22 mouse cellular contexts compared by ENCODE assay signal in genomic region chr8:47480039-47480438, GRCm38 (mm10). TPM values are rescaled to one million over a fixed set of nuclear protein-coding genes. Genes with fewer than 3 reads are reported as not detected.
DNase-seq lines count a peak whose midpoint lies in the region; ATAC-seq and TF ChIP-seq lines count a peak whose summit lies in the region.
"Had no signal": no experiment of that assay in that cellular context is flagged by ENCODE, and none has a peak within 500 bp of the region (broad histone marks: within the 10 kb centered on the region; RNA-seq: fewer than 3 reads in every experiment).

No protein-coding gene starts in this region.

- no peak overlapping the region for H3K4me3 ChIP-seq in hindbrain, embryonic 15.5 days
- no peak overlapping the region for H3K4me3 ChIP-seq in hindbrain, embryonic 12.5 days
- H3K4me3 ChIP-seq in midbrain, embryonic 16.5 days (ENCODE audit: low read depth, low read length) = no peak overlapping the region
- no peak overlapping the region for H3K4me3 ChIP-seq in midbrain, embryonic 11.5 days (ENCODE audit: low read depth, low read length)
- no peak overlapping the region for H3K4me3 ChIP-seq in midbrain, postnatal 0 days (ENCODE audit: low read depth, low read length)
- H3K4me3 ChIP-seq: embryonic facial prominence, embryonic 15.5 days; gastrocnemius, adult 2 months; heart, adult 2 months; heart, embryonic 15.5 days; liver, embryonic 12.5 days had no signal

- no peak overlapping the region for H3K27ac ChIP-seq in hindbrain, embryonic 15.5 days (replicated peaks)
- no peak overlapping the region for H3K27ac ChIP-seq in hindbrain, embryonic 12.5 days
- H3K27ac ChIP-seq in midbrain, embryonic 16.5 days (ENCODE audit: low read length) = no peak overlapping the region
- H3K27ac ChIP-seq in midbrain, embryonic 11.5 days (ENCODE audit: low read depth, low read length) = no peak overlapping the region
- H3K27ac ChIP-seq in midbrain, postnatal 0 days (ENCODE audit: low read depth, low read length) = no peak overlapping the region
- H3K27ac ChIP-seq: embryonic facial prominence, embryonic 15.5 days; gastrocnemius, adult 2 months; heart, adult 2 months; heart, embryonic 15.5 days; liver, embryonic 12.5 days had no signal

- H3K27me3 ChIP-seq in hindbrain, embryonic 15.5 days = no peaks in the 10 kb centered on the region
- H3K27me3 ChIP-seq in hindbrain, embryonic 12.5 days = no peaks in the 10 kb centered on the region
- no peaks in the 10 kb centered on the region for H3K27me3 ChIP-seq in midbrain, embryonic 16.5 days (ENCODE audit: control insufficient read depth, insufficient read depth, low read depth, low read length)
- H3K27me3 ChIP-seq in midbrain, embryonic 11.5 days (ENCODE audit: control insufficient read depth, insufficient read depth, low read length) = no peaks in the 10 kb centered on the region
- no peaks in the 10 kb centered on the region for H3K27me3 ChIP-seq in midbrain, postnatal 0 days (ENCODE audit: insufficient read depth, low read length)
- H3K27me3 ChIP-seq: CH12.LX; embryonic facial prominence, embryonic 15.5 days; heart, embryonic 15.5 days; liver, embryonic 12.5 days had no signal

- H3K4me2 ChIP-seq in hindbrain, embryonic 15.5 days = no peak overlapping the region
- H3K4me2 ChIP-seq in hindbrain, embryonic 12.5 days (replicated peaks) = no peak overlapping the region
- no peak overlapping the region for H3K4me2 ChIP-seq in midbrain, embryonic 16.5 days (ENCODE audit: low read length)
- H3K4me2 ChIP-seq in midbrain, embryonic 11.5 days = no peak overlapping the region
- no peak overlapping the region for H3K4me2 ChIP-seq in midbrain, postnatal 0 days (ENCODE audit: low read depth, low read length, poor library complexity, severe bottlenecking)
- H3K4me2 ChIP-seq: embryonic facial prominence, embryonic 15.5 days; heart, embryonic 15.5 days; liver, embryonic 12.5 days; lung, embryonic 14.5 days had no signal

- 64% methylated on average over 7 of the region's 7 CpGs for WGBS in hindbrain, embryonic 15.5 days
- 83% methylated on average over 7 of the region's 7 CpGs for WGBS in hindbrain, embryonic 12.5 days
- WGBS in midbrain, embryonic 16.5 days = 78% methylated on average over 7 of the region's 7 CpGs
- WGBS in midbrain, embryonic 11.5 days = 85% methylated on average over 7 of the region's 7 CpGs
- WGBS in midbrain, postnatal 0 days = 81% methylated on average over 7 of the region's 7 CpGs

- no peak for TF ChIP-seq CTCF in midbrain, postnatal 0 days (IDR thresholded peaks at IDR 0.05)

- H3K4me1 ChIP-seq in hindbrain, embryonic 15.5 days (replicated peaks) = no peaks in the 10 kb centered on the region
- peaks cover 5% of the 10 kb centered on the region for H3K4me1 ChIP-seq in hindbrain, embryonic 12.5 days
- no peaks in the 10 kb centered on the region for H3K4me1 ChIP-seq in midbrain, embryonic 16.5 days (ENCODE audit: control insufficient read depth, insufficient read depth, low read length)
- no peaks in the 10 kb centered on the region for H3K4me1 ChIP-seq in midbrain, embryonic 11.5 days (ENCODE audit: control insufficient read depth, insufficient read depth, low read length)
- no peaks in the 10 kb centered on the region for H3K4me1 ChIP-seq in midbrain, postnatal 0 days (ENCODE audit: insufficient read depth, low read length)
- H3K4me1 ChIP-seq: embryonic facial prominence, embryonic 15.5 days; heart, embryonic 15.5 days; liver, embryonic 12.5 days had no signal

- H3K9me3 ChIP-seq in hindbrain, embryonic 15.5 days = no peaks in the 10 kb centered on the region
- H3K9me3 ChIP-seq in hindbrain, embryonic 12.5 days (replicated peaks) = no peaks in the 10 kb centered on the region
- H3K9me3 ChIP-seq in midbrain, embryonic 16.5 days (replicated peaks; ENCODE audit: control insufficient read depth, low read length, poor library complexity, severe bottlenecking) = no peaks in the 10 kb centered on the region
- no peaks in the 10 kb centered on the region for H3K9me3 ChIP-seq in midbrain, embryonic 11.5 days (ENCODE audit: control insufficient read depth, low read length)
- no peaks in the 10 kb centered on the region for H3K9me3 ChIP-seq in midbrain, postnatal 0 days (ENCODE audit: low read length)
- H3K9me3 ChIP-seq: embryonic facial prominence, embryonic 15.5 days; heart, embryonic 15.5 days; liver, embryonic 12.5 days had no signal

- no peaks in the 10 kb centered on the region for H3K36me3 ChIP-seq in hindbrain, embryonic 15.5 days
- H3K36me3 ChIP-seq in hindbrain, embryonic 12.5 days = no peaks in the 10 kb centered on the region
- no peaks in the 10 kb centered on the region for H3K36me3 ChIP-seq in midbrain, embryonic 16.5 days (ENCODE audit: control insufficient read depth, insufficient read depth, low read length)
- H3K36me3 ChIP-seq in midbrain, embryonic 11.5 days (ENCODE audit: control insufficient read depth, insufficient read depth, low read length) = no peaks in the 10 kb centered on the region
- no peaks in the 10 kb centered on the region for H3K36me3 ChIP-seq in midbrain, postnatal 0 days (ENCODE audit: insufficient read depth, low read length)
- H3K36me3 ChIP-seq: embryonic facial prominence, embryonic 15.5 days; heart, embryonic 15.5 days; liver, embryonic 12.5 days had no signal

- peak; percentile 84 for ATAC-seq in hindbrain, embryonic 15.5 days (ENCODE audit: low FRiP score, low read depth)
- ATAC-seq in hindbrain, embryonic 12.5 days (ENCODE audit: low FRiP score) = no peak
- ATAC-seq in midbrain, embryonic 16.5 days = peak; percentile 78
- no peak for ATAC-seq in midbrain, embryonic 11.5 days (ENCODE audit: low FRiP score)
- ATAC-seq in midbrain, postnatal 0 days (ENCODE audit: low FRiP score) = peak; percentile 54
- ATAC-seq: liver, embryonic 12.5 days had no signal

- H3K9ac ChIP-seq in hindbrain, embryonic 15.5 days = no peak overlapping the region
- H3K9ac ChIP-seq in hindbrain, embryonic 12.5 days = no peak overlapping the region
- H3K9ac ChIP-seq in midbrain, embryonic 16.5 days (ENCODE audit: low read depth, low read length) = no peak overlapping the region
- no peak overlapping the region for H3K9ac ChIP-seq in midbrain, embryonic 11.5 days (ENCODE audit: low read length)
- no peak overlapping the region for H3K9ac ChIP-seq in midbrain, postnatal 0 days (replicated peaks; ENCODE audit: low read length, poor library complexity, severe bottlenecking)
- H3K9ac ChIP-seq: embryonic facial prominence, embryonic 15.5 days; heart, embryonic 15.5 days; liver, embryonic 12.5 days; lung, embryonic 14.5 days had no signal

- DNase-seq in cerebellum, postnatal 10 days = peak; percentile 25 to 58
- no peak for DNase-seq in cerebellum, adult 11-12 months
- DNase-seq in midbrain, embryonic 11.5 days (ENCODE audit: low spot score, missing footprints) = no peak
- DNase-seq in midbrain, postnatal 0 days (ENCODE audit: low spot score) = peak; percentile 72
- DNase-seq in spleen, postnatal 36 days (ENCODE audit: low spot score in 2 of 2) = no peak
- DNase-seq: adrenal gland, adult 2 months; cerebellum, adult 2 months; embryo, embryonic 11 days; gastrocnemius, adult 2 months; heart, adult 2 months; kidney, adult 2 months; kidney, postnatal 36 days; lung, embryonic 14.5 days; thymus, adult 2 months had no signal

RNA-seq across cellular contexts. Expression of gene Stox2, which starts 33.9 kb away (rescaled TPM):
- 43.3 and 43.5 TPM in 2 replicates for polyA plus RNA-seq in hindbrain, embryonic 15.5 days (2015; fragmentation: Nextera tagmentation; extraction: Ambion mirVana)
- 40.2 and 41.2 TPM in 2 replicates for polyA plus RNA-seq in hindbrain, embryonic 12.5 days (2016; fragmentation: Nextera tagmentation; extraction: Ambion mirVana)
- polyA plus RNA-seq in midbrain, embryonic 16.5 days (2015; fragmentation: Nextera tagmentation; extraction: Ambion mirVana) = 37.8 and 38.0 TPM in 2 replicates
- 30.3 and 34.3 TPM in 2 replicates for polyA plus RNA-seq in midbrain, embryonic 11.5 days (2014; fragmentation: Nextera tagmentation; extraction: Ambion mirVana)
- total RNA-seq in midbrain, postnatal 0 days (2014; rRNA removed) = 123 and 125 TPM in 2 replicates
- 35.7 and 42.8 TPM in 2 replicates for polyA plus RNA-seq in midbrain, postnatal 0 days (2015; fragmentation: Nextera tagmentation; extraction: Ambion mirVana)
- total RNA-seq: monocyte, adult 5-6 weeks had no signal

RNA-seq across cellular contexts. Expression of gene Trappc11, which starts 53.2 kb away (rescaled TPM):
- polyA plus RNA-seq in hindbrain, embryonic 15.5 days (2015; fragmentation: Nextera tagmentation; extraction: Ambion mirVana) = 39.7 and 40.6 TPM in 2 replicates
- polyA plus RNA-seq in hindbrain, embryonic 12.5 days (2016; fragmentation: Nextera tagmentation; extraction: Ambion mirVana) = 47.5 and 50.1 TPM in 2 replicates
- 41.4 and 43.6 TPM in 2 replicates for polyA plus RNA-seq in midbrain, embryonic 16.5 days (2015; fragmentation: Nextera tagmentation; extraction: Ambion mirVana)
- polyA plus RNA-seq in midbrain, embryonic 11.5 days (2014; fragmentation: Nextera tagmentation; extraction: Ambion mirVana) = 47.0 and 47.8 TPM in 2 replicates
- total RNA-seq in midbrain, postnatal 0 days (2014; rRNA removed) = 44.1 and 56.0 TPM in 2 replicates
- polyA plus RNA-seq in midbrain, postnatal 0 days (2015; fragmentation: Nextera tagmentation; extraction: Ambion mirVana) = 28.5 and 29.3 TPM in 2 replicates

RNA-seq across cellular contexts. Expression of gene Rwdd4a, which starts 53.4 kb away (rescaled TPM):
- 29.5 and 33.4 TPM in 2 replicates for polyA plus RNA-seq in hindbrain, embryonic 15.5 days (2015; fragmentation: Nextera tagmentation; extraction: Ambion mirVana)
- polyA plus RNA-seq in hindbrain, embryonic 12.5 days (2016; fragmentation: Nextera tagmentation; extraction: Ambion mirVana) = 43.3 and 45.6 TPM in 2 replicates
- polyA plus RNA-seq in midbrain, embryonic 16.5 days (2015; fragmentation: Nextera tagmentation; extraction: Ambion mirVana) = 29.4 and 36.0 TPM in 2 replicates
- polyA plus RNA-seq in midbrain, embryonic 11.5 days (2014; fragmentation: Nextera tagmentation; extraction: Ambion mirVana) = 49.0 and 50.5 TPM in 2 replicates
- total RNA-seq in midbrain, postnatal 0 days (2014; rRNA removed) = 13.4 and 24.1 TPM in 2 replicates
- polyA plus RNA-seq in midbrain, postnatal 0 days (2015; fragmentation: Nextera tagmentation; extraction: Ambion mirVana) = 27.2 and 31.5 TPM in 2 replicates

Comparison
In these comparisons a context has a peak if more than half of its experiments do, and no peak if none do; other contexts are left out.
1. DNase-seq: peak in cerebellum, postnatal 10 days (2 of 2) and midbrain, postnatal 0 days (single experiment); none in cerebellum, adult 11-12 months (single experiment), midbrain, embryonic 11.5 days (single experiment) and spleen, postnatal 36 days (0 of 2).
2. ATAC-seq: peak in hindbrain, embryonic 15.5 days (single experiment), midbrain, embryonic 16.5 days (single experiment) and midbrain, postnatal 0 days (single experiment); none in hindbrain, embryonic 12.5 days (single experiment) and midbrain, embryonic 11.5 days (single experiment).